Mouse (Mus musculus) liver, postnatal 0 days (tissue): Measurements from ENCODE around the gene Cib1.

Source experiments
- CTCF ChIP-seq: sonication (generic); IDR thresholded peaks from 2 replicates; pipeline ENCODE4 v1.5.1; 2016; ENCODE audit warnings: antibody characterized with exemption, low read depth
- EP300 ChIP-seq: IDR thresholded peaks from 2 replicates; pipeline ENCODE4 v1.6.1; 2016; ENCODE audit warnings: antibody characterized with exemption, low read depth, mild to moderate bottlenecking

DNA sequence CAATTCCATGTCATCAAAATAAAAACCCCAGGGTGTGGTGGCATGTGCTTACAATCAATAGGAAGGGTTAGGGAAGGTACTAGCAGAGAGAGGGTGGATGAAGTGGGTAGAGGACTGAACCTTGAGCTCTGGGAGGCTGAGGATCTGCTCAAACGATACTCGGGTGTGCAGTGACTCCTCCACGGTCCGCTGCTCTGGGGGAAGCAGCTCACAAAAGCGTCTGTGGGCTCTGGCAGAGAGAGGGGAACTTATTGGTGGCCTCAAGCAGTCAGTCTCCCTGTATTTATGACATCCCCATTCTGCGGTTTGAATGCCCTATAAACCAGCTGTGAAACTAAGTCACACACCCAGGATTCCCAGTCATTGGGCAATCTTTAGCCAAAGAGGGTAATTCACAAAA, 2.4 kb downstream of the Cib1 start:
- TF ChIP-seq CTCF (no peak), EP300 (no peak)
